18 mouse cellular contexts compared by ENCODE assay signal in genomic region chr3:9518936-9519335, GRCm38 (mm10).
DNase-seq lines count a peak whose midpoint lies in the region; ATAC-seq and TF ChIP-seq lines count a peak whose summit lies in the region.
"Had no signal": no experiment of that assay in that cellular context is flagged by ENCODE, and none has a peak within 500 bp of the region (broad histone marks: within the 10 kb centered on the region; RNA-seq: fewer than 3 reads in every experiment).

No protein-coding gene starts in this region.

- TF ChIP-seq CTCF in heart, postnatal 0 days (IDR thresholded peaks at IDR 0.05; ENCODE audit: low read depth) = no peak
- TF ChIP-seq CTCF in midbrain, postnatal 0 days (IDR thresholded peaks at IDR 0.05) = no peak
- no peak for TF ChIP-seq CTCF in stomach, postnatal 0 days (IDR thresholded peaks at IDR 0.05; ENCODE audit: low read depth)

- H3K9me3 ChIP-seq in heart, postnatal 0 days (replicated peaks; ENCODE audit: control insufficient read depth, low read length) = no peaks in the 10 kb centered on the region
- no peaks in the 10 kb centered on the region for H3K9me3 ChIP-seq in midbrain, embryonic 10.5 days (replicated peaks)
- H3K9me3 ChIP-seq in midbrain, postnatal 0 days (ENCODE audit: low read length) = no peaks in the 10 kb centered on the region
- H3K9me3 ChIP-seq in embryonic facial prominence, embryonic 15.5 days (replicated peaks) = no peaks in the 10 kb centered on the region
- no peaks in the 10 kb centered on the region for H3K9me3 ChIP-seq in stomach, postnatal 0 days (ENCODE audit: control insufficient read depth, low read length)
- H3K9me3 ChIP-seq: G1E had no signal

- H3K4me1 ChIP-seq in heart, postnatal 0 days (ENCODE audit: control insufficient read depth, insufficient read depth) = peaks cover 64% of the 10 kb centered on the region
- H3K4me1 ChIP-seq in midbrain, embryonic 10.5 days = peaks cover 46% of the 10 kb centered on the region
- peaks cover 24% of the 10 kb centered on the region for H3K4me1 ChIP-seq in midbrain, postnatal 0 days (ENCODE audit: insufficient read depth, low read length)
- peaks cover 58% of the 10 kb centered on the region for H3K4me1 ChIP-seq in embryonic facial prominence, embryonic 15.5 days
- H3K4me1 ChIP-seq in stomach, postnatal 0 days (replicated peaks; ENCODE audit: control insufficient read depth, insufficient read depth) = peaks cover 13% of the 10 kb centered on the region; the same call in 1 of the 2 replicates

- H3K9ac ChIP-seq in heart, postnatal 0 days (replicated peaks; ENCODE audit: low read depth, low read length) = no peak overlapping the region
- H3K9ac ChIP-seq in midbrain, postnatal 0 days (replicated peaks; ENCODE audit: low read length, poor library complexity, severe bottlenecking) = no peak overlapping the region
- H3K9ac ChIP-seq in embryonic facial prominence, embryonic 15.5 days = no peak overlapping the region
- H3K9ac ChIP-seq in stomach, postnatal 0 days (ENCODE audit: low read length) = no peak overlapping the region

- no peak overlapping the region for H3K4me2 ChIP-seq in heart, postnatal 0 days (ENCODE audit: low read depth, low read length)
- H3K4me2 ChIP-seq in midbrain, postnatal 0 days (ENCODE audit: low read depth, low read length, poor library complexity, severe bottlenecking) = no peak overlapping the region
- no peak overlapping the region for H3K4me2 ChIP-seq in embryonic facial prominence, embryonic 15.5 days (replicated peaks)
- H3K4me2 ChIP-seq in stomach, postnatal 0 days (replicated peaks; ENCODE audit: low read depth) = no peak overlapping the region

- ATAC-seq in heart, postnatal 0 days (ENCODE audit: insufficient read depth, low read depth) = no peak
- ATAC-seq in midbrain, postnatal 0 days (ENCODE audit: low FRiP score) = no peak
- ATAC-seq in embryonic facial prominence, embryonic 15.5 days (ENCODE audit: insufficient number of reproducible peaks, low FRiP score, low TSS enrichment, low read depth) = no peak
- no peak for ATAC-seq in stomach, postnatal 0 days (ENCODE audit: low FRiP score, low TSS enrichment)
- ATAC-seq in megakaryocyte, adult 5-6 weeks (ENCODE audit: poor library complexity, severe bottlenecking) = no peak
- ATAC-seq: forebrain, embryonic 16.5 days had no signal

- WGBS in heart, postnatal 0 days = 94% methylated on average over 7 of the region's 7 CpGs
- 91% methylated on average over 7 of the region's 7 CpGs for WGBS in midbrain, embryonic 10.5 days
- WGBS in midbrain, postnatal 0 days = 95% methylated on average over 7 of the region's 7 CpGs
- 88% methylated on average over 7 of the region's 7 CpGs for WGBS in embryonic facial prominence, embryonic 15.5 days
- 91% methylated on average over 7 of the region's 7 CpGs for WGBS in stomach, postnatal 0 days

- 0 out of 2 replicates have a peak overlapping the region, but pooled peaks have one; percentile 63 for H3K27ac ChIP-seq in heart, postnatal 0 days (ENCODE audit: low read depth)
- H3K27ac ChIP-seq in midbrain, embryonic 10.5 days (replicated peaks) = no peak overlapping the region
- no peak overlapping the region for H3K27ac ChIP-seq in midbrain, postnatal 0 days (ENCODE audit: low read depth, low read length)
- peak overlapping the region; percentile 90 for H3K27ac ChIP-seq in embryonic facial prominence, embryonic 15.5 days (replicated peaks)
- H3K27ac ChIP-seq in stomach, postnatal 0 days (replicated peaks) = peak overlapping the region; percentile 92
- H3K27ac ChIP-seq: gastrocnemius, adult 2 months had no signal

- H3K27me3 ChIP-seq in heart, postnatal 0 days (ENCODE audit: control insufficient read depth, insufficient read depth, low read length) = no peaks in the 10 kb centered on the region
- peaks cover 71% of the 10 kb centered on the region for H3K27me3 ChIP-seq in midbrain, embryonic 10.5 days (ENCODE audit: low read depth, poor library complexity, severe bottlenecking)
- no peaks in the 10 kb centered on the region for H3K27me3 ChIP-seq in midbrain, postnatal 0 days (ENCODE audit: insufficient read depth, low read length)
- H3K27me3 ChIP-seq in embryonic facial prominence, embryonic 15.5 days = no peaks in the 10 kb centered on the region
- H3K27me3 ChIP-seq in stomach, postnatal 0 days (ENCODE audit: control insufficient read depth, insufficient read depth, low read length) = no peaks in the 10 kb centered on the region

- intact Hi-C loops in heart, postnatal 25 days (cut with DNase I) = no loop called here

- TF ChIP-seq EP300 in heart, postnatal 0 days (IDR thresholded peaks at IDR 0.05; ENCODE audit: low read depth) = no peak
- no peak for TF ChIP-seq EP300 in stomach, postnatal 0 days (optimal IDR thresholded peaks at IDR 0.05)

- no peak for DNase-seq in heart, postnatal 0 days (ENCODE audit: low spot score)
- no peak for DNase-seq in heart, postnatal 25 days (ENCODE audit: low spot score)
- DNase-seq in midbrain, embryonic 10.5 days (ENCODE audit: low spot score) = peak; percentile 9
- no peak for DNase-seq in midbrain, postnatal 0 days (ENCODE audit: low spot score)
- DNase-seq in stomach, postnatal 0 days (ENCODE audit: low spot score) = no peak
- DNase-seq in layer of hippocampus, postnatal 14 days (ENCODE audit: low spot score in 2 of 2) = no peak
- DNase-seq: adrenal gland, postnatal 10 days; cerebellum, adult 8-10 months; gastrocnemius, adult 2 months; heart, postnatal 4 days; kidney, postnatal 25 days; layer of hippocampus, adult 9-11 months; thymus, postnatal 36 days had no signal

- no peaks in the 10 kb centered on the region for H3K36me3 ChIP-seq in heart, postnatal 0 days (replicated peaks; ENCODE audit: control insufficient read depth, insufficient read depth, low read length)
- no peaks in the 10 kb centered on the region for H3K36me3 ChIP-seq in midbrain, embryonic 10.5 days
- no peaks in the 10 kb centered on the region for H3K36me3 ChIP-seq in midbrain, postnatal 0 days (ENCODE audit: insufficient read depth, low read length)
- no peaks in the 10 kb centered on the region for H3K36me3 ChIP-seq in embryonic facial prominence, embryonic 15.5 days
- no peaks in the 10 kb centered on the region for H3K36me3 ChIP-seq in stomach, postnatal 0 days (ENCODE audit: control insufficient read depth, insufficient read depth, low read length)
- H3K36me3 ChIP-seq: G1E had no signal

- H3K4me3 ChIP-seq in heart, postnatal 0 days (ENCODE audit: low read depth, low read length) = no peak overlapping the region
- H3K4me3 ChIP-seq in midbrain, embryonic 10.5 days = no peak overlapping the region
- H3K4me3 ChIP-seq in midbrain, postnatal 0 days (ENCODE audit: low read depth, low read length) = no peak overlapping the region
- H3K4me3 ChIP-seq in embryonic facial prominence, embryonic 15.5 days (replicated peaks) = no peak overlapping the region
- no peak overlapping the region for H3K4me3 ChIP-seq in stomach, postnatal 0 days (ENCODE audit: low read depth, low read length)
- H3K4me3 ChIP-seq: erythroblast, embryonic 14.5 days; gastrocnemius, adult 2 months had no signal

Comparison
In these comparisons a context has a peak if more than half of its experiments do, and no peak if none do; other contexts are left out.
1. H3K27ac ChIP-seq: peak in heart, postnatal 0 days (single experiment), embryonic facial prominence, embryonic 15.5 days (single experiment) and stomach, postnatal 0 days (single experiment); none in midbrain, embryonic 10.5 days (single experiment) and midbrain, postnatal 0 days (single experiment).